Mouse (Mus musculus): ENCODE measurements around the gene Vhl. TPM values are rescaled to one million over a fixed set of nuclear protein-coding genes. Genes with fewer than 3 reads are reported as not detected.

Gene Vhl
- 37.1 and 39.1 TPM in 2 replicates for polyA plus RNA-seq (2021; fragmentation: Nextera tagmentation)
- long read RNA-seq, experiment 1, transcript Vhl-201 (3 exons, 2,792 nt) = major isoform, 498 of 522 reads
- long read RNA-seq, experiment 1, partial matches to known transcripts = 2 of 522 reads
- long read RNA-seq, experiment 1, other reads (novel, unspliced or antisense) = 22 of 522 reads
- long read RNA-seq, experiment 2, transcript Vhl-201 (3 exons, 2,792 nt) = major isoform, 60 of 72 reads
- long read RNA-seq, experiment 2, partial matches to known transcripts = 2 of 72 reads
- long read RNA-seq, experiment 2, other reads (novel, unspliced or antisense) = 10 of 72 reads

DNA sequence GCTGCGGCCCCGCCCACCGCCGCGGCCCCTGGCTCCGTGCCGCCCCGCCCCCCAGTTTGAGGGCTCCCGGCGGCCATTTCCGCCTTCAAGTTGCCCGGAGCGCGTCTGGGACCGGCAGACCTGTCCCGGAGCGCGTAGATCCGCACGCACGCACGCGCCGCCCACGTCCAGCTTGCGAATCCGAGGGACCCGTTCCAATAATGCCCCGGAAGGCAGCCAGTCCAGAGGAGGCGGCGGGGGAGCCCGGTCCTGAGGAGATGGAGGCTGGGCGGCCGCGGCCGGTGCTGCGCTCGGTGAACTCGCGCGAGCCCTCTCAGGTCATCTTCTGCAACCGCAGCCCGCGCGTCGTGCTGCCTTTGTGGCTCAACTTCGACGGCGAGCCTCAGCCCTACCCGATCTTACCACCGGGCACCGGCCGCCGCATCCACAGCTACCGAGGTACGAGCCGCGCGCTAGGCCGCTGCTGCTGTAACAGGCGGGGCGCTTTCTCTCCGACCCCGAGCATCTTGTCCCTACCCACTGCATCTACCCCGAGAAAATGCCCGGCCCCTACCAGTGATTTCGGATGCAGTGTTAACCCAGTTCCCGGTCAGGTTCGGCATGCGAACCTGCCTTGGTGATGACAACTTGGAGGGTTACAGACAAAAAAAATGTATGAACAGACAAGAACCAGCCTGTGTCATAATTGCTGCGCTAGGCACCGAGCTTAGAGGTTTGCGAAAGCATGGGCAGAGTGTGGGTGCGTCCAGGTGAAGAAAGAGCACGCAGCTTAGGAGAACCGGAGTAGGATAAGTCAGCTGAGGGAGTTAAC is at the start of gene Vhl:
Gene Vhl (plus strand): TSS at position 19 of the 811 bp plus-strand sequence.

DNA sequence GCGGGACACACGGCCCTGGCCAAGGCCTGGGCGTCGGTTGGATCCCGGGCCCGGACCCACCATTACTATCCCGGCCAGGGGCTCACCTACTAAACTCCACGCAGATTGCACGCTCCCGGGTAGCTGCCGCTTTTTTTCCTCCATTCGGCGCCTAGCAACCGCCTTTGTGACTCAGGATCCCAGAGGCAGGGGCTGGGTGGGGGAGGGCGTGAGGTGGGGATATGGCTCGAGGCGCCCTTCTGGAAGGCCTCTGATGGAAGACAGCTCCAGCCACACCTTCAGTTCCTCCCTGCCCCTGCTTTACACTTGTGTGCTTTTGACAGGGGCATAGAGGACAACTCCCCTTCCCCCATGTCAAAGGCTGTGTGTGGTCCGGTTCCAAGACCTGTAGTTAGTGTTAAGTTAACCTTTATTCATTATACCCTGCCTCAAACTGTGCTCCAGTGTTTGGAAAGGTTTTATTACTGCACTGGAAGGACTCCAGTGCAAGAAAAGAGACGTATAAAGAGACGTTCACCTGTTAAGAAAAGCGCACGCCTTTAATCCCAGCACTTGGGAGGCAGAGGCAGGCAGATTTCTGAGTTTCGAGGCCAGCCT is 23.1 kb upstream of the Vhl start, which contains the start of gene Fancd2os:
Gene Fancd2os (minus strand): TSS at position 173 of the 597 bp plus-strand sequence.

GRCm38 (mm10) chr6:113604432-113605223 is 19.1 kb upstream of the Vhl start, which contains the start of gene Brk1:
Gene Brk1, plus strand, starts transcription at chr6:113604772.

GRCm38 (mm10) chr6:113638302-113639040 is 14.7 kb downstream of the Vhl start, which contains the start of gene Irak2:
Gene Irak2, plus strand, starts transcription at chr6:113638467.

Other genes starting within 250 kb of the Vhl start
- gene Tada3, start 246.1 kb upstream of the Vhl start, polyA plus RNA-seq (2021; fragmentation: Nextera tagmentation) = 16.2 and 28.5 TPM in 2 replicates
- 287 and 388 TPM in 2 replicates for gene Arpc4, start 245.8 kb upstream of the Vhl start, polyA plus RNA-seq (2021; fragmentation: Nextera tagmentation)
- gene Ttll3, start 234.7 kb upstream of the Vhl start, polyA plus RNA-seq (2021; fragmentation: Nextera tagmentation) = 3.0 and 3.4 TPM in 2 replicates
- 16.2 and 16.3 TPM in 2 replicates for gene Rpusd3, start 204.6 kb upstream of the Vhl start, polyA plus RNA-seq (2021; fragmentation: Nextera tagmentation)
- not detected in 2 replicates for gene Cidec, start 188.2 kb upstream of the Vhl start, polyA plus RNA-seq (2021; fragmentation: Nextera tagmentation)
- 76.8 and 86.7 TPM in 2 replicates for gene Jagn1, start 181.4 kb upstream of the Vhl start, polyA plus RNA-seq (2021; fragmentation: Nextera tagmentation)
- gene Il17re, start 165.5 kb upstream of the Vhl start, polyA plus RNA-seq (2021; fragmentation: Nextera tagmentation) = 0.17 and 0.43 TPM in 2 replicates
- gene Il17rc, start 152.5 kb upstream of the Vhl start, polyA plus RNA-seq (2021; fragmentation: Nextera tagmentation) = 5.2 and 6.6 TPM in 2 replicates
- 78.3 and 85.0 TPM in 2 replicates for gene Creld1, start 140.7 kb upstream of the Vhl start, polyA plus RNA-seq (2021; fragmentation: Nextera tagmentation)
- gene Prrt3, start 122.0 kb upstream of the Vhl start, polyA plus RNA-seq (2021; fragmentation: Nextera tagmentation) = 18.0 and 26.8 TPM in 2 replicates
- 84.7 and 101 TPM in 2 replicates for gene Emc3, start 92.3 kb upstream of the Vhl start, polyA plus RNA-seq (2021; fragmentation: Nextera tagmentation)
- 3.6 and 4.7 TPM in 2 replicates for gene Fancd2, start 92.3 kb upstream of the Vhl start, polyA plus RNA-seq (2021; fragmentation: Nextera tagmentation)
- 0.27 and 0.33 TPM in 2 replicates for gene Fancd2os, start 23.2 kb upstream of the Vhl start, polyA plus RNA-seq (2021; fragmentation: Nextera tagmentation)
- gene Brk1, start 19.2 kb upstream of the Vhl start, polyA plus RNA-seq (2021; fragmentation: Nextera tagmentation) = 287 and 297 TPM in 2 replicates
- gene Irak2, start 14.5 kb downstream of the Vhl start, polyA plus RNA-seq (2021; fragmentation: Nextera tagmentation) = 8.5 and 16.6 TPM in 2 replicates
- 1.1 and 1.4 TPM in 2 replicates for gene Tatdn2, start 73.1 kb downstream of the Vhl start, polyA plus RNA-seq (2021; fragmentation: Nextera tagmentation)
- gene Ghrl, start 95.9 kb downstream of the Vhl start, polyA plus RNA-seq (2021; fragmentation: Nextera tagmentation) = not detected in 2 replicates
- gene Sec13, start 116.8 kb downstream of the Vhl start, polyA plus RNA-seq (2021; fragmentation: Nextera tagmentation) = 118 and 151 TPM in 2 replicates

Data from left cerebral cortex, adult 6 months (tissue).